Mouse (Mus musculus) limb, embryonic 13.5 days (tissue): ENCODE measurements around the gene Shld2. TPM values are rescaled to one million over a fixed set of nuclear protein-coding genes. Genes with fewer than 3 reads are reported as not detected.
A peak's percentile ranks its signal among the peaks of the same experiment; 100 is the strongest.
"Not testable (repeated sequence)": the region's sequence is repeated elsewhere in the genome, so short reads cannot be mapped to it uniquely, and the experiment has no call there.

Source experiments
- ATAC-seq: fragments of 200-750 bp; cut with Nextera tagmentation; 2 replicates; pipeline ENCODE4 v1.8.0; 2017; ENCODE audit warnings: low read depth, moderate number of reproducible peaks, moderate TSS enrichment; ENCODE audit not compliant: low FRiP score
- H3K27ac ChIP-seq: fragments of 300-500 bp; sonication (generic); 2 replicates; pipeline ENCODE4 v1.5.1; 2015; ENCODE audit warnings: inconsistent platforms, mild to moderate bottlenecking, moderate library complexity
- H3K27me3 ChIP-seq: fragments of 300-500 bp; sonication (generic); 2 replicates; pipeline ENCODE4 v1.6.1; 2015; ENCODE audit warnings: mild to moderate bottlenecking, inconsistent platforms
- H3K36me3 ChIP-seq: fragments of 300-500 bp; sonication (generic); 2 replicates; pipeline ENCODE4 v1.6.1; 2015; ENCODE audit warnings: inconsistent platforms, mild to moderate bottlenecking, moderate library complexity
- H3K4me1 ChIP-seq: fragments of 300-500 bp; sonication (generic); 2 replicates; pipeline ENCODE4 v1.6.1; 2015; ENCODE audit warnings: inconsistent platforms
- H3K4me2 ChIP-seq: fragments of 300-500 bp; sonication (generic); replicated peaks from 2 replicates; pipeline ENCODE4 v1.6.1; 2015; ENCODE audit warnings: inconsistent platforms, mild to moderate bottlenecking, moderate library complexity
- H3K4me3 ChIP-seq: fragments of 300-500 bp; sonication (generic); 2 replicates; pipeline ENCODE4 v1.5.1; 2015; ENCODE audit warnings: moderate library complexity, mild to moderate bottlenecking, inconsistent platforms
- H3K9ac ChIP-seq: fragments of 300-500 bp; sonication (generic); 2 replicates; pipeline ENCODE4 v1.6.1; 2015; ENCODE audit warnings: mild to moderate bottlenecking, inconsistent platforms
- H3K9me3 ChIP-seq: fragments of 300-500 bp; sonication (generic); 2 replicates; pipeline ENCODE4 v1.6.1; 2016; ENCODE audit warnings: inconsistent platforms
- WGBS: fragments of 180-500 bp; shearing (Covaris S2); methylation state at CpG from one replicate; pipeline ENCODE4 v1.1.7; 2015; 5-methylcytosine and 5-hydroxymethylcytosine counted together
- polyA plus RNA-seq: library from polyadenylated mRNA; unstranded; fragments of >200 nt; fragmentation: Nextera tagmentation; extraction: Ambion mirVana; gene quantifications from 2 replicates; pipeline ENCODE4 v1.2.1, GENCODE M21; 2015

Gene Shld2
- polyA plus RNA-seq, 1 experiment from 2014 or later, result 14.4 TPM

DNA sequence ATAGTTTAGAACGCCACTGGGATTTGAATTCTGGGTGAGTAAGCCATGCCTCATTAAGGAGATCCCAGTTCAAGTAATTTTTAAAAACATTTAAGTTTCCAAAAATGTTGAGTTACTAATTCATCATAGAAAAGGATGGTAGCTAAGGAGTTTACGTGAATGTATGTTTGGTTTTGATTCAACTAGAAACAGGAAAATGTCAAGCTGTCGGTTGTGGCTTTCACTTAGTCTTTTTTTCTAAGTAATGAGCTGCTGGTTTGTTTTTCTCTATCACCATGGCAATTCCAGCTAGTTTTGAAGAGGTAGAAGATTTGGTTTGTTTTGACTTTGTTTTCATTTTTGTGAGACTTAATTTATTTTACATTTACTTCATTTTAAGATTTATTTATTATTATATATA is 7.1 kb upstream of the Shld2 start:
- WGBS, result 82% methylated on average over 3 of the region's 3 CpGs
- no peaks in the 10 kb centered on the region for H3K27me3 ChIP-seq
- 0 out of 2 replicates have a peak, but pooled peaks cover 3% of the 10 kb centered on the region for H3K9me3 ChIP-seq
- H3K36me3 ChIP-seq, result peaks cover 24% of the 10 kb centered on the region
- H3K27ac ChIP-seq, result no peak overlapping the region
- no peak overlapping the region for H3K4me3 ChIP-seq
- no peak overlapping the region for H3K9ac ChIP-seq
- peaks cover 17% of the 10 kb centered on the region for H3K4me1 ChIP-seq
- no peak overlapping the region for H3K4me2 ChIP-seq
- no peak for ATAC-seq

DNA sequence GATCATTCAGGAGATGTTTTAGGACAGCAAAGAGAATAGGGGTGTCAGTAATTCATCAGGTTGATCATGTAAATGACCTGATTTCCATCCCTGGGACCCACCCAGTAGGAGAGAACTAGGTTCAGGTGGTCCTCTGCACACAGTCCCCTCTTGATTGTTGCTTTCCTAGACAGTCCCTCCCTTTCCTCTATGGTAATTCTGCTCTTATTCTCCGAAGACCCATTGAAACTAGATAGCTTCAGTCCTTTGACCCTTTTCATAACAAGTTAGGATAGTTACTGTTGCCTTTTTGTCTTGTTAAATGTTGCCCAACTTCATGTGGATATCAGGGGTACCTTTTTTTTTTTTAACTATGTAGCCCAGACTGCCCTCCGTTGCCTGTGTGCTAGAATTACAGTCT is 6.1 kb upstream of the Shld2 start:
- H3K4me2 ChIP-seq, result no peak overlapping the region
- no peaks in the 10 kb centered on the region for H3K27me3 ChIP-seq
- ATAC-seq, result no peak
- H3K9me3 ChIP-seq, result 0 out of 2 replicates have a peak, but pooled peaks cover 3% of the 10 kb centered on the region
- 95% methylated on average over 2 of the region's 2 CpGs for WGBS
- no peak overlapping the region for H3K27ac ChIP-seq
- H3K4me1 ChIP-seq, result peaks cover 25% of the 10 kb centered on the region
- peaks cover 21% of the 10 kb centered on the region for H3K36me3 ChIP-seq
- H3K9ac ChIP-seq, result no peak overlapping the region
- no peak overlapping the region for H3K4me3 ChIP-seq

DNA sequence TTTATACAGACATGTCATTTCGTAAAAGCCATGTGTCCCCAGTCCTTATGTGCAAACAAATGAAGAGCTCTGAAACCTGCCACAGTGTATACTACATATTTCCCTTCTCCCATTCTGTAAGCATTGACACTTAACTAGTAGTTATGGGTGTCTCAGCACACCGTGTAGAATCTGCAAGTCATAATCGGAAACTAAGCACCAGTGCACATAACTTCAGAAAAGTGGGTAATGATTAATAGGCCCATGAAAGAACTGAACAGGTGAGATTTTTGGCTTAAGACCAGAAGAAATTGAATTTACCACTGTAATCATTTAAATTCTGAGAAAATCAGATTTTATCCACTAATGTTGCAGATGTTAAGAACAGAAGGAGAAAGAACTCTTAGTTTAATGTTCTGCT is 4.5 kb upstream of the Shld2 start:
- H3K36me3 ChIP-seq, result peaks cover 9% of the 10 kb centered on the region
- 0 out of 2 replicates have a peak, but pooled peaks cover 1% of the 10 kb centered on the region for H3K9me3 ChIP-seq
- no peak overlapping the region for H3K4me2 ChIP-seq
- no peak for ATAC-seq
- no peak overlapping the region for H3K4me3 ChIP-seq
- peaks cover 25% of the 10 kb centered on the region for H3K4me1 ChIP-seq
- no peaks in the 10 kb centered on the region for H3K27me3 ChIP-seq
- H3K27ac ChIP-seq, result no peak overlapping the region
- 59% methylated on average over 3 of the region's 3 CpGs for WGBS
- H3K9ac ChIP-seq, result no peak overlapping the region

DNA sequence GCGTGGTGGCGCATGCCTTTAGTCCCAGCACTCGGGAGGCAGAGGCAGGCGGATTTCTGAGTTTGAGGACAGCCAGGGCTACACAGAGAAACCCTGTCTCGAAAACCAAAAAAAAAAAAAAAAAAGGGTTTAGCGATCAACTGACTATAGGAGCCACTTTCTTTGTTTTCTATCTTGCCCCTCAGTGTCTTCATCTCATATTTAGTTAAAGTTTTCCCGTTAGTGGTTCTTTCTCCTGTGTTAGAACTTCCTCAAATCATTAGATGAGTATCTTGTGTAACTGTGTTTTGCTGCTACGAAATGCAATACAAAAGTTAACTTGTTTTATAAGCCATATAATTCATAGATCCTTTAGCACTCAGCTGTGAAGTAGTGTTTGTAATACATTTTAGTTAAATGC is 4.1 kb upstream of the Shld2 start:
- not testable (repeated sequence) for H3K27ac ChIP-seq, H3K9ac ChIP-seq, ATAC-seq, H3K4me2 ChIP-seq, H3K4me3 ChIP-seq, H3K36me3 ChIP-seq, H3K9me3 ChIP-seq, H3K27me3 ChIP-seq
- 91% methylated on average over 8 of the region's 8 CpGs for WGBS
- H3K4me1 ChIP-seq, result peaks cover 25% of the 10 kb centered on the region

DNA sequence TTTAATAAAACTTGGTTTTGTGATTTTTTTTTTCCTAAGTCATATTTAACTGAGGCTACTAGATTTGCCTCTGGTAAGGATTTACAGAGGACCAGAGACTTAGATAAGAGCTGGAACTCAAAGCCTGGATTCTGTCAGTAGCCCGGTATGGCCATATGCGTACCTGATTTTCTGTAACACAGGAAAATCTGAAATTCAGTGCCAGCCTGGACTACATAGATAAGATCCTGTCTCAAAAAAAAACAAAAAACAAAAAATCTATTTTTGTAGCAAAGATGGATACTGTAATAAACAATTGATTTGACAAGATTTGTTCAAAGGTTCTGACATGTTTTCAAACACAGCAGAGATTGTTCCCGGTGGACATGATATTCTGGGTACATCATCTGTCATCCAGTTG is 3.3 kb upstream of the Shld2 start:
- no peak for ATAC-seq
- peaks cover 4% of the 10 kb centered on the region; the same call in 1 of the 2 replicates for H3K36me3 ChIP-seq
- H3K27me3 ChIP-seq, result no peaks in the 10 kb centered on the region

DNA sequence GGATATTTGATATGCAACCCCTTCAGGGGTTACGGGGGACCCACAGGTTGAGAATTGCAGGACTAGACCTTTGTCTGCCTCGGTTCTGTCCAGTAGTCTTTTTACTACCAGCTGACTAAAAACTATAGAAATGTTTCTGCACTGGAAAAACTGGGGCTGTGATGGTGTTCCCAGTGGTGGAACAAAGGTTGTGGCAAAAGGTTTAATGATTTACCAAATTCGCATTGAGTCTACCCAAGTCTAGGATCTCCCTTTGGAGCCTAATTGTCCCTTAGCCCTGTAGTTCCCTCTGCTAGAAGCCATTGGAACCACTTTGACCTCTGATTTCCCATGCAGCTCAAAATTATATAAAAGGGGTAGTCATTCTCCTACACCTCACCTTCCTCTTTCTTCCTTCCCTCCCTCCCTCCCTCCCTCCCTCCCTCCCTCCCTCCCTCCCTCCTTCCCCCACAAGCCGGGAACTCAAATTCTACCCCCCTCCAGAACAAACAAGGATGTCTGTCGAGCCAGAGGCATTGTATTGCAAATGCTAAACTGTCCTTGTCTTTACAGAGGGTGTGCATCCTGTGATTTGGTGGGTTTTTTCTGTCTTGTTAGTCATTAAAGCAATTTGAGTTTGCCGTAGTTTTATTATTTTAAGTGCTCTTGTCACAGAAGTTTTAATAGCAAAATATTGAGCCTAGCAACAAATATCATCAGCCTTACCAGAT is 2.2 kb upstream of the Shld2 start:
- peak overlapping the region; percentile 40 for H3K9ac ChIP-seq
- 19% methylated on average over 6 of the region's 6 CpGs for WGBS

More for the DNA sequence above, 3.3 kb upstream of the Shld2 start:
- H3K4me2 ChIP-seq, result no peak overlapping the region
- H3K9me3 ChIP-seq, result no peaks in the 10 kb centered on the region
- H3K27ac ChIP-seq, result no peak overlapping the region
- H3K4me3 ChIP-seq, result no peak overlapping the region
- WGBS, result 90% methylated on average over 3 of the region's 3 CpGs
- peaks cover 25% of the 10 kb centered on the region for H3K4me1 ChIP-seq
- no peak overlapping the region for H3K9ac ChIP-seq

DNA sequence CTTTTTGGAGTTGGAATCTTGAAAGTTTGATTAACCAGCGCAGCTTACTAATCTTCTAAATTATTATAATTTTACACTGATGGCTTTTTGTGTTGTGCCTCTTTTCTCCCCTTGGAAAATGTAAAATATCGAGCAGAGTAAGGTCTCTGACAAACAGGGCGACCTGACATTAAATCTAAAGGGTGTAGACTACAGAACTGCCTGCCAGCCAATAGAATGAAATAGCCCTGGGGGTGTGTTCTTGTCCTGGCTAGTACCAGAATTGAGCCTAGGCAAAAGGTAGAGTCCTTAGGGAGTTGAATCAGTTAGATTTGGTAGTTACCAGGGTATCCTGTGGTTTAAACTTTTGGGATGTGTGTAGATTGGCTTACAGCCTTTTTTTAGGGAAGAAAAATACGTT is 1.4 kb upstream of the Shld2 start:
- H3K27ac ChIP-seq, result no peak overlapping the region
- peaks cover 25% of the 10 kb centered on the region for H3K4me1 ChIP-seq
- peaks cover 4% of the 10 kb centered on the region; the same call in 1 of the 2 replicates for H3K36me3 ChIP-seq
- H3K4me2 ChIP-seq, result peak overlapping the region; percentile 78
- no peaks in the 10 kb centered on the region for H3K27me3 ChIP-seq
- H3K9me3 ChIP-seq, result no peaks in the 10 kb centered on the region
- H3K9ac ChIP-seq, result peak overlapping the region; percentile 98
- 2% methylated on average over 4 of the region's 4 CpGs for WGBS
- ATAC-seq, result no peak
- peak overlapping the region; percentile 95 for H3K4me3 ChIP-seq

More for the DNA sequence above, 2.2 kb upstream of the Shld2 start:
- peak overlapping the region; percentile 95 for H3K4me3 ChIP-seq
- peaks cover 4% of the 10 kb centered on the region; the same call in 1 of the 2 replicates for H3K36me3 ChIP-seq
- no peaks in the 10 kb centered on the region for H3K27me3 ChIP-seq
- peaks cover 25% of the 10 kb centered on the region for H3K4me1 ChIP-seq
- H3K9me3 ChIP-seq, result no peaks in the 10 kb centered on the region
- ATAC-seq, result no peak
- no peak overlapping the region for H3K27ac ChIP-seq
- peak overlapping the region; percentile 78 for H3K4me2 ChIP-seq

DNA sequence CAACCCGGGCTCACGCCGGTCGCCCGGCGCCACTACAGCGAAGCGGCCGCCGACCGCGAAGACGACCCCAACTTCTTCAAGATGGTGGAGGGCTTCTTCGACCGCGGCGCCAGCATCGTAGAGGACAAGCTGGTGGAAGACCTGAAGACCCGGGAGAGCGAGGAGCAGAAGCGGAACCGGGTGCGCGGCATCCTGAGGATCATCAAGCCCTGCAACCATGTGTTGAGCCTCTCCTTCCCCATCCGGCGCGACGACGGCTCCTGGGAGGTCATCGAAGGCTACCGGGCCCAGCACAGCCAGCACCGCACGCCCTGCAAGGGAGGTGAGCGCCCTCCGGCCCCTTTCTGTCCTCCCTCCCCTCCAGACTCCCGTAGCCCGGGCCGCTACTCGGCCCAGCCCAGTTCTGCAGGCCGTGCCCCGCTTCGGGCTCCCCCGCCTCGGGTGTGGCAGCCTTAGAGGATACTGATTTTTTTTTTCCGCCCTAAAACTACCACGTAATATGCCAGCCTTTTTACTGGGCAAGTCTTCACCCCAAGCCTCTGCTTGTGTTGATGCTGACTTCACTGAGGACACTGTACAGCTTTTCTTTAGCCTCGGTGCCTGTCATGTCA is 833 bp upstream of the Shld2 start:
- ATAC-seq, result peak; percentile 1; the same call in 1 of the 2 replicates
- H3K4me1 ChIP-seq, result peaks cover 25% of the 10 kb centered on the region
- H3K4me2 ChIP-seq, result peak overlapping the region; percentile 78
- H3K27me3 ChIP-seq, result no peaks in the 10 kb centered on the region
- H3K4me3 ChIP-seq, result peak overlapping the region; percentile 95
- peaks cover 4% of the 10 kb centered on the region; the same call in 1 of the 2 replicates for H3K36me3 ChIP-seq
- WGBS, result under 1% methylated on average over 45 of the region's 47 CpGs
- peak overlapping the region; percentile 97 for H3K27ac ChIP-seq
- H3K9ac ChIP-seq, result peak overlapping the region; percentile 98
- no peaks in the 10 kb centered on the region for H3K9me3 ChIP-seq

DNA sequence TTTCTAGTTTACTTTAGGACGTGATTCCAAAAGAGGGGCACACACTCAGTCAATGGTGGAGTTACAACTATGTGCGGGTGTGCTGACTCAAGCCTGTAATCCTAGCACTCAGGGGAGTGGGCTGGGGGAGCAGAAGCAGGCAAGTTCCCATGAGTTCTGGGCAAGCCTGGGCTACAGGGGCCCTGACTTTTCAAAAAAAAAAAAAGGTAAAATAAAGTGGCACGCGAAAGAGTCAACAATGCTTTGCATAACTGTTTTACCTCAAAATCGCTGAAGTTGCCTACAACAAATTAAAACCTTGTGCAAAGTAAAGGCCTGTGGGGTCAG is 423 bp downstream of the Shld2 start:
- peak overlapping the region; percentile 98 for H3K9ac ChIP-seq
- no peak for ATAC-seq
- H3K36me3 ChIP-seq, result peaks cover 4% of the 10 kb centered on the region; the same call in 1 of the 2 replicates
- H3K4me2 ChIP-seq, result peak overlapping the region; percentile 78
- H3K4me1 ChIP-seq, result peaks cover 22% of the 10 kb centered on the region
- 6% methylated on average over 5 of the region's 5 CpGs for WGBS
- H3K27ac ChIP-seq, result peak overlapping the region; percentile 97
- H3K4me3 ChIP-seq, result peak overlapping the region; percentile 95
- no peaks in the 10 kb centered on the region for H3K27me3 ChIP-seq
- H3K9me3 ChIP-seq, result no peaks in the 10 kb centered on the region

DNA sequence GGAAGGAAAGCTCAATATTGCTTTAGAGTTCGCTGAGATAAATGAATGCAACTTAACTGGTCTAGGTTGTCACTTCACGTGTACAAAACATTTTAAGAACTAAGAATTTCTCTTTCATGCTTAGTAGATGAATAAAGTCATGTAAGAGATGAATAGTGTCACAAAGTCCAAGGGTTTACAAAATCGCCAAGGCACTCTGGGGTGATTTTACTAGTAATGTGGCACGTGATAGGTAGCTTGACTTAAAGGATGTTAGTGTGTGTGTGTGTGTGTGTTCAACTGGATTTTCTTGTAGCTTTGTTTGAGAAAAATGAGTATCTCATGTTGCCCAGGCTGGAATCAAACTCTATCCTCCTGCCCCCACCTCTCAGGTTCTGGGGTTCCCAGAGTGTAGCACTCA is 1.0 kb downstream of the Shld2 start:
- WGBS, result 86% methylated on average over 4 of the region's 4 CpGs
- H3K9ac ChIP-seq, result peak overlapping the region; percentile 98; the same call in 1 of the 2 replicates
- H3K36me3 ChIP-seq, result peaks cover 4% of the 10 kb centered on the region; the same call in 1 of the 2 replicates
- no peak for ATAC-seq
- H3K4me2 ChIP-seq, result peak overlapping the region; percentile 78
- peaks cover 20% of the 10 kb centered on the region for H3K4me1 ChIP-seq
- no peak overlapping the region for H3K4me3 ChIP-seq
- no peak overlapping the region for H3K27ac ChIP-seq
- H3K27me3 ChIP-seq, result no peaks in the 10 kb centered on the region
- no peaks in the 10 kb centered on the region for H3K9me3 ChIP-seq

DNA sequence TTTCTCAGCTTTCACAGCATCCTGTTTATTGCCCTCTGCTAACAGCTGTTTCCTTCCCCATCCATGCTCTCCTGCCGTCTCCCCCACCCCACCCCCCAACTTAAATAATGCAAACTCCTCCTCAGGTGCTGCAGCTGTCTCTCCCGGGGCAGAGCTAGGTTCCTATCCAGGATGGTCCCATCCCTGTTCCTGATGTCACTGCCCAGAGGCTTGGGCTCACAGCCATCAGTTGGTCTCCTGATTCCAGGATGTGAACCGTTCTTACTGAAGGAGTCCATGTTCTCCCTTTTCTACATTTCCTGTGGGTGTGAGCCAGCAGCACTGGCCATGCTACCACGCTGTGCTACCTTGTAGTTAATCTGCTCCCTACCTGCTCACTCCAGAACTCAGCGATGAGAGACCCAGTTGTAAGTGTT is 7.0 kb downstream of the Shld2 start:
- H3K36me3 ChIP-seq, result peaks cover 4% of the 10 kb centered on the region
- H3K27me3 ChIP-seq, result no peaks in the 10 kb centered on the region
- WGBS, result 15% methylated on average over 5 of the region's 5 CpGs
- no peak overlapping the region for H3K4me3 ChIP-seq
- H3K4me1 ChIP-seq, result peaks cover 8% of the 10 kb centered on the region; the same call in 1 of the 2 replicates
- no peak overlapping the region for H3K9ac ChIP-seq
- H3K9me3 ChIP-seq, result no peaks in the 10 kb centered on the region
- no peak for ATAC-seq
- H3K4me2 ChIP-seq, result no peak overlapping the region
- H3K27ac ChIP-seq, result no peak overlapping the region; the same call in 1 of the 2 replicates

DNA sequence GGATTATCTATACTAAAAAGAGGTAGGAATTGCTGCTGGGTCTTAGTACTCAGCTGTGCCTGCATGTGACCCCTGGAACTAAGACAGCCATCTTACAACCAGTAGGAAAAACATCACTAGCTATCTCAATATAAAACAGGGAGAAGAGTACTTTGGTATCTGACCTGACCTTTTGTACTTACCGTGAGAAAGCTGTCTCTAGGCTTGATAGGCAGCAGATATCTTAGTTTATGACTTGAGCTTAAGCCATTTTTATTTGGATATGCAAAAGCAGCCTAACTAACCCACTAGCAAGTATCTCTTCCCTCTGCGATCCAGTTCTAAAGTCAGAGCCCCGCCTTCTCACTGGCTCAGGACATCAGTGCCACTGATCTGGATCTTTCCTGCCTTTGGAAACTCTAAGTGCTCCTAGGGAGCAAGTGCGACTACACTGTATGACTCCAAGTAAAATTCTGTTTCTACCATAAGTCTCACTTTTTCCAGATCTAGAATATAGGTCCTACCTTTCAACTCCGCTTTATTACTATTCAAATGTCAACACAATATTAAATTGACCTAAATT is 7.5 kb downstream of the Shld2 start:
- WGBS, result 61% methylated on average over 5 of the region's 5 CpGs
- peaks cover 8% of the 10 kb centered on the region; the same call in 1 of the 2 replicates for H3K4me1 ChIP-seq
- H3K36me3 ChIP-seq, result peaks cover 4% of the 10 kb centered on the region
- no peak overlapping the region for H3K4me2 ChIP-seq
- no peak overlapping the region for H3K9ac ChIP-seq
- H3K27me3 ChIP-seq, result no peaks in the 10 kb centered on the region
- H3K27ac ChIP-seq, result no peak overlapping the region
- ATAC-seq, result no peak
- no peak overlapping the region for H3K4me3 ChIP-seq
- H3K9me3 ChIP-seq, result no peaks in the 10 kb centered on the region
